Mouse (Mus musculus) CH12.LX (cell line): ENCODE measurements at regions not wholly inside any gene's neighbourhood (a gene's known extent, or its start where the extent isn't known, plus 50 kb on each side); places are given as distances from the start of the nearest gene placed in this dataset.

Experiments
- DNase-seq: peaks from one replicate; pipeline ENCODE4 v3.0.0-alpha.2; 2013; ENCODE audit errors: extremely low read depth
- H3K27ac ChIP-seq: 2 replicates; pipeline ENCODE4 v1.5.1; 2012; ENCODE audit warnings: low read depth, mild to moderate bottlenecking, control low read depth, moderate library complexity; ENCODE audit not compliant: insufficient read depth
- H3K27me3 ChIP-seq: replicated peaks from 2 replicates; pipeline ENCODE3; 2012; ENCODE audit warnings: inconsistent platforms
- H3K36me3 ChIP-seq, 2 experiments: replicated peaks in 1 of 2; 2 replicates each; pipeline versions ENCODE3 to v1.6.1; 2012; ENCODE audit warnings: inconsistent platforms in 1 of 2, low read length in 1 of 2, mild to moderate bottlenecking in 1 of 2, mixed read lengths in 1 of 2, moderate library complexity in 1 of 2; ENCODE audit not compliant: control insufficient read depth in 1 of 2, insufficient read depth in 1 of 2
- H3K4me1 ChIP-seq, 2 experiments: 2 replicates each; pipeline ENCODE4 v1.6.1; 2012; ENCODE audit warnings: inconsistent platforms in 1 of 2, moderate library complexity in 1 of 2; ENCODE audit not compliant: insufficient read depth in 2 of 2, control insufficient read depth in 1 of 2
- H3K4me2 ChIP-seq: 2 replicates; pipeline ENCODE4 v1.6.1; 2012; ENCODE audit warnings: low read depth, mild to moderate bottlenecking, control low read depth; ENCODE audit not compliant: poor library complexity, insufficient read depth, severe bottlenecking
- H3K4me3 ChIP-seq, 3 experiments: fragments of 150-350 bp in 1 of 3; sonication (generic) in 1 of 3; replicated peaks in 1 of 3; 2 replicates each; pipeline versions ENCODE3 to v1.5.1; 2011 to 2012; ENCODE audit warnings: low read depth in 2 of 3, low read length in 2 of 3, mild to moderate bottlenecking in 2 of 3, moderate library complexity in 2 of 3, control low read depth in 1 of 3, improper control_type of control experiment in 1 of 3, inconsistent platforms in 1 of 3, mixed read lengths in 1 of 3; ENCODE audit not compliant: poor library complexity in 1 of 3
- H3K79me2 ChIP-seq: replicated peaks from 2 replicates; pipeline ENCODE4 v1.6.1; 2012; ENCODE audit warnings: mild to moderate bottlenecking, moderate library complexity; ENCODE audit not compliant: control insufficient read depth, poor library complexity, insufficient read depth, severe bottlenecking; ENCODE audit errors: extremely low read depth
- H3K9ac ChIP-seq: 2 replicates; pipeline ENCODE4 v1.6.1; 2012; ENCODE audit warnings: low read depth, mild to moderate bottlenecking, control low read depth, moderate library complexity; ENCODE audit not compliant: insufficient read depth
- H3K9me3 ChIP-seq: replicated peaks from 2 replicates; pipeline ENCODE3; 2012; ENCODE audit warnings: low read length, inconsistent platforms, mixed read lengths
- BHLHE40 ChIP-seq: IDR thresholded peaks from 2 replicates; pipeline ENCODE4 v1.6.1; 2011; ENCODE audit warnings: mild to moderate bottlenecking, low read depth, low read length, improper control_type of control experiment
- CHD1 ChIP-seq: IDR thresholded peaks from 2 replicates; pipeline ENCODE4 v1.6.1; 2012; ENCODE audit warnings: low read depth, low read length, improper control_type of control experiment, inconsistent platforms
- CTCF ChIP-seq, 2 experiments: IDR thresholded peaks in 1 of 2; conservative IDR thresholded peaks in 1 of 2; 2 replicates each; pipeline ENCODE4 v1.5.1; 2011 to 2012; ENCODE audit warnings: low read depth in 2 of 2, low read length in 2 of 2, improper control_type of control experiment in 1 of 2, inconsistent platforms in 1 of 2, mild to moderate bottlenecking in 1 of 2, moderate library complexity in 1 of 2
- E2F4 ChIP-seq: IDR thresholded peaks from 2 replicates; pipeline ENCODE4 v1.6.1; 2011; ENCODE audit warnings: low read depth, low read length, improper control_type of control experiment; ENCODE audit not compliant: insufficient replicate concordance
- ELF1 ChIP-seq: IDR thresholded peaks from 2 replicates; pipeline ENCODE4 v1.6.1; 2014; ENCODE audit warnings: low read depth, mild to moderate bottlenecking, inconsistent platforms, low read length, improper control_type of control experiment
- EP300 ChIP-seq: IDR thresholded peaks from 2 replicates; pipeline ENCODE4 v1.6.1; 2011; ENCODE audit warnings: low read length, improper control_type of control experiment
- ETS1 ChIP-seq: conservative IDR thresholded peaks from 2 replicates; pipeline ENCODE4 v1.6.1; 2012; ENCODE audit warnings: low read depth, mild to moderate bottlenecking, inconsistent platforms, low read length, improper control_type of control experiment, moderate library complexity
- HCFC1 ChIP-seq: IDR thresholded peaks from 2 replicates; pipeline ENCODE4 v1.6.1; 2012; ENCODE audit warnings: low read depth, mild to moderate bottlenecking, inconsistent platforms, low read length, improper control_type of control experiment
- IRF4 ChIP-seq: IDR thresholded peaks from 2 replicates; pipeline ENCODE4 v1.6.1; 2014; ENCODE audit warnings: low read depth, mild to moderate bottlenecking, inconsistent platforms, low read length, improper control_type of control experiment
- JUN ChIP-seq: IDR thresholded peaks from 2 replicates; pipeline ENCODE4 v1.6.1; 2011; ENCODE audit warnings: low read depth, mild to moderate bottlenecking, low read length, improper control_type of control experiment, moderate library complexity; ENCODE audit not compliant: insufficient read depth
- JUND ChIP-seq: conservative IDR thresholded peaks from 2 replicates; pipeline ENCODE4 v1.6.1; 2011; ENCODE audit warnings: low read depth, low read length, improper control_type of control experiment
- KAT2A ChIP-seq: IDR thresholded peaks from 2 replicates; pipeline ENCODE4 v1.6.1; 2012; ENCODE audit warnings: low read length, improper control_type of control experiment, inconsistent platforms; ENCODE audit not compliant: insufficient replicate concordance
- MAFK ChIP-seq: IDR thresholded peaks from 2 replicates; pipeline ENCODE4 v1.6.1; 2011; ENCODE audit warnings: low read length, improper control_type of control experiment; ENCODE audit not compliant: insufficient replicate concordance
- MAX ChIP-seq: IDR thresholded peaks from 2 replicates; pipeline ENCODE4 v1.6.1; 2011; ENCODE audit warnings: low read length, improper control_type of control experiment
- MAZ ChIP-seq: IDR thresholded peaks from 2 replicates; pipeline ENCODE4 v1.6.1; 2012; ENCODE audit warnings: low read depth, mild to moderate bottlenecking, inconsistent platforms, low read length, improper control_type of control experiment, moderate library complexity
- MXI1 ChIP-seq: IDR thresholded peaks from 2 replicates; pipeline ENCODE4 v1.6.1; 2011; ENCODE audit warnings: mild to moderate bottlenecking, low read depth, low read length, improper control_type of control experiment
- MYC ChIP-seq: IDR thresholded peaks from 2 replicates; pipeline ENCODE4 v1.6.1; 2011; ENCODE audit warnings: low read depth, mild to moderate bottlenecking, improper control_type of control experiment, low read length
- NELFE ChIP-seq: IDR thresholded peaks from 2 replicates; pipeline ENCODE4 v1.6.1; 2011; ENCODE audit warnings: low read depth, low read length, improper control_type of control experiment
- NRF1 ChIP-seq: IDR thresholded peaks from 2 replicates; pipeline ENCODE4 v1.6.1; 2014; ENCODE audit warnings: low read depth, mild to moderate bottlenecking, inconsistent platforms, low read length, improper control_type of control experiment, moderate library complexity
- PAX5 ChIP-seq: IDR thresholded peaks from 2 replicates; pipeline ENCODE4 v1.6.1; 2012; ENCODE audit warnings: low read length, inconsistent platforms, mixed read lengths
- POLR2A ChIP-seq: IDR thresholded peaks from 2 replicates; pipeline ENCODE4 v1.6.1; 2011; ENCODE audit warnings: low read depth, mild to moderate bottlenecking, improper control_type of control experiment, low read length
- POLR2AphosphoS2 ChIP-seq: IDR thresholded peaks from 2 replicates; pipeline ENCODE4 v1.6.1; 2011; ENCODE audit warnings: low read depth, low read length, improper control_type of control experiment
- RAD21 ChIP-seq: IDR thresholded peaks from 2 replicates; pipeline ENCODE4 v1.6.1; 2011; ENCODE audit warnings: low read depth, mild to moderate bottlenecking, low read length, improper control_type of control experiment, moderate library complexity
- RCOR1 ChIP-seq: conservative IDR thresholded peaks from 2 replicates; pipeline ENCODE4 v1.6.1; 2012; ENCODE audit warnings: low read depth, mild to moderate bottlenecking, inconsistent platforms, low read length, improper control_type of control experiment
- SMC3 ChIP-seq: IDR thresholded peaks from 2 replicates; pipeline ENCODE4 v1.6.1; 2011; ENCODE audit warnings: low read depth, low read length, improper control_type of control experiment
- TBP ChIP-seq: conservative IDR thresholded peaks from 2 replicates; pipeline ENCODE4 v1.6.1; 2011; ENCODE audit warnings: low read depth, low read length, improper control_type of control experiment
- TCF12 ChIP-seq: IDR thresholded peaks from 2 replicates; pipeline ENCODE4 v1.6.1; 2014; ENCODE audit warnings: low read depth, mild to moderate bottlenecking, inconsistent platforms, low read length, improper control_type of control experiment
- UBTF ChIP-seq: IDR thresholded peaks from 2 replicates; pipeline ENCODE4 v1.6.1; 2012; ENCODE audit warnings: low read depth, mild to moderate bottlenecking, inconsistent platforms, low read length, improper control_type of control experiment, moderate library complexity
- USF1 ChIP-seq: IDR thresholded peaks from 2 replicates; pipeline ENCODE4 v1.6.1; 2014; ENCODE audit warnings: low read depth, mild to moderate bottlenecking, inconsistent platforms, low read length, improper control_type of control experiment
- ZC3H11A ChIP-seq: IDR thresholded peaks from 2 replicates; pipeline ENCODE4 v1.6.1; 2012; ENCODE audit warnings: low read depth, mild to moderate bottlenecking, inconsistent platforms, low read length, improper control_type of control experiment
- ZKSCAN1 ChIP-seq: IDR thresholded peaks from 2 replicates; pipeline ENCODE4 v1.6.1; 2012; ENCODE audit warnings: low read depth, inconsistent platforms, low read length, improper control_type of control experiment, borderline replicate concordance
- ZMIZ1 ChIP-seq: IDR thresholded peaks from 2 replicates; pipeline ENCODE4 v1.6.1; 2012; ENCODE audit warnings: low read depth, mild to moderate bottlenecking, inconsistent platforms, low read length, improper control_type of control experiment
- ZNF384 ChIP-seq: IDR thresholded peaks from 2 replicates; pipeline ENCODE4 v1.6.1; 2012; ENCODE audit warnings: low read depth, low read length, improper control_type of control experiment, inconsistent platforms
- dilution Hi-C: fragments of 300-500 bp; cut with MboI; formaldehyde crosslinking; loops from 2 replicates; pipeline ENCODE4 v1.14.3; 2020; ENCODE audit warnings: low sequenced_read_pairs; ENCODE audit not compliant: extremely low pct_unique_long_range_greater_than_20kb, extremely low pct_ligation_motif_present
- in situ Hi-C: fragments of 300-500 bp; cut with MboI; formaldehyde crosslinking; loops from 3 replicates; pipeline ENCODE4 v1.14.3; 2019; ENCODE audit warnings: low sequenced_read_pairs, low pct_ligation_motif_present, low pct_unique_long_range_greater_than_20kb, mixed read lengths

DNA sequence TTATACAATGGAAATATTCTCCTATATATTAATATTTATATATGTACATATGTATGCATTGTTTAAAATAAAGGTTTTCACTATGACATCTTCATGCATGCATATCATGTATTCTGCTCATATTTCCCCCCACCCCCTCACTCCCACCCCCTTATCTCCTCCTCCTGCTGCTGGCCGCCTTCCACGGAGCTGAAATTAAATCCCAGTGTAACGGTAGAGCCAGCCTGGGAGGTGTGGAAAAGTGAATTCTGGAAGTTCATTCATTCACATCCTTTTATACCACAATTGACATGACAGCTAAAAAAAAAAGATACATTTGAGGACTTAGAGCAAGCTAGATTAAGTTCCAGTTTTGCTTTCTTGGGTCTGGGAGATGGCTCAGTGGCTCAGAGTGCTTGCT, 85.7 kb upstream of the Rbpj start:
- dilution Hi-C loops: no loop called here
- in situ Hi-C loops: no loop called here
- no peak overlapping the region for H3K4me2 ChIP-seq
- H3K27ac ChIP-seq: peak overlapping the region; percentile 63; the same call in 1 of the 2 replicates
- H3K36me3 ChIP-seq: no peaks in the 10 kb centered on the region
- no peaks in the 10 kb centered on the region for H3K9me3 ChIP-seq
- no peak for TF ChIP-seq NELFE
- TF ChIP-seq ZMIZ1: no peak
- TF ChIP-seq E2F4: no peak
- no peak for TF ChIP-seq MXI1
- no peak for TF ChIP-seq MAX
- no peak overlapping the region for H3K4me3 ChIP-seq
- no peak overlapping the region for H3K9ac ChIP-seq
- H3K79me2 ChIP-seq: no peaks in the 10 kb centered on the region
- no peak for DNase-seq
- H3K27me3 ChIP-seq: no peaks in the 10 kb centered on the region
- peaks cover 35 to 67% of the 10 kb centered on the region in 2 experiments for H3K4me1 ChIP-seq

DNA sequence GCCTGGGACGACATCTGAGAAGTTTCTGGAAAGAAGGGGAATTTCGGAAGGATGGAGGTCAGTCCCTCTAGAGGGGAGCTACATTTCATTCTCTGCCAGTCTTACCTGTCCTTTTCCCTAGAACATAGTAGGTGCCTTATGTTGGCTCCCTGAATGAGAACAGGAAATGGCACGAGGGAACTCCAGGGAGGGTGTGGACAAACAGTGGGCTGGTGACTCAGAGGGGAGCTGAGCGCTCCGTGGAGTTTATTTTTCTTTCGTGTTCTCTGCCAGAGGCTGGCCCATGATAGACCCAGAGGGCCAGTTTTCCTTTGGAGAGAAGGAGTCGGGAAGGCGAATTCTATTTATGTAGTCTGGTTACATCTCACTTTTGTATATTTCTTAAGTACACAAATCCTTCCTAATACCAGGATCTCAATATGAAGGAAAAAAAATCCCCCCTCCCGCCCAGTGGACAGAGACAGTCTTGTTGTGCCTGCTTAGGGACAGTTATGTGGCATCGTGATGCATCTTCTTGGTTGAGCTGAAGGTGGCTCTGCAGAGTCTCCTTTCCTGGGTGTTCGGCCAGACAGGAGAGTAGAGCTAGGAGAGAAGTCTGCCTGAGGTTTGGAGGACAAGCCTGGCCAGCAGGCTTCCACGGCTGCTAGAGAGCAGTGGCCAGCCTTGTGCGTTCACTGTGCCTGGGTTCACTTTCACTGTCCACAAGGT, 84.3 kb upstream of the Rbpj start:
- Histone ChIP-seq H3K79me2 (no peaks in the 10 kb centered on the region), H3K4me1 (peaks cover 35 to 67% of the 10 kb centered on the region in 2 experiments), H3K36me3 (no peaks in the 10 kb centered on the region), H3K4me3 (no peak overlapping the region), H3K4me2 (no peak overlapping the region), H3K27me3 (no peaks in the 10 kb centered on the region), H3K9me3 (no peaks in the 10 kb centered on the region), H3K27ac (no peak overlapping the region), H3K9ac (no peak overlapping the region)
- dilution Hi-C loops (no loop called here), in situ Hi-C loops (no loop called here)
- peak; percentile 37 for DNase-seq
- TF ChIP-seq TBP: no peak
- no peak for TF ChIP-seq KAT2A
- TF ChIP-seq CHD1: no peak
- no peak for TF ChIP-seq HCFC1
- TF ChIP-seq ELF1: no peak
- TF ChIP-seq SMC3: peak; percentile 65
- no peak for TF ChIP-seq UBTF
- no peak for TF ChIP-seq BHLHE40
- no peak for TF ChIP-seq POLR2AphosphoS2
- TF ChIP-seq E2F4: no peak
- TF ChIP-seq MAFK: no peak
- no peak for TF ChIP-seq ZMIZ1
- no peak for TF ChIP-seq ZNF384
- no peak for TF ChIP-seq IRF4
- no peak for TF ChIP-seq ETS1
- TF ChIP-seq JUN: no peak
- TF ChIP-seq EP300: no peak
- no peak for TF ChIP-seq MAZ
- peak; percentile 61 for TF ChIP-seq RAD21
- no peak for TF ChIP-seq JUND
- peak in 1 of 2 experiments; percentile 57; a peak in 2 of 4 replicates for TF ChIP-seq CTCF (conservative IDR thresholded peaks at IDR 0.05 in 1 of 2, IDR thresholded peaks at IDR 0.05 in 1 of 2; ENCODE audit: low read depth in 2 of 2, low read length in 2 of 2)
- TF ChIP-seq POLR2A: no peak
- TF ChIP-seq RCOR1: no peak
- no peak for TF ChIP-seq MYC
- no peak for TF ChIP-seq NELFE
- no peak for TF ChIP-seq NRF1
- TF ChIP-seq PAX5: no peak
- TF ChIP-seq USF1: no peak
- peak; percentile 25; the same call in 1 of the 2 replicates for TF ChIP-seq ZKSCAN1
- TF ChIP-seq TCF12: no peak
- TF ChIP-seq ZC3H11A: 0 out of 2 replicates have a peak, but pooled peaks have one; percentile 5
